Mouse (Mus musculus) neural tube, embryonic 15.5 days (tissue): Measurements from ENCODE around the gene Csnk2b. TPM values are rescaled to one million over a fixed set of nuclear protein-coding genes. Genes with fewer than 3 reads are reported as not detected.

Experiments used
- ATAC-seq: fragments of 200-750 bp; cut with Nextera tagmentation; 2 replicates; pipeline ENCODE4 v1.8.0; 2017; ENCODE audit warnings: mild to moderate bottlenecking, moderate TSS enrichment, moderate library complexity; ENCODE audit not compliant: low FRiP score
- H3K27ac ChIP-seq: fragments of 300-500 bp; sonication (generic); replicated peaks from 2 replicates; pipeline ENCODE4 v1.5.1; 2015; ENCODE audit warnings: mild to moderate bottlenecking, inconsistent platforms
- H3K27me3 ChIP-seq: fragments of 300-500 bp; sonication (generic); replicated peaks from 2 replicates; pipeline ENCODE4 v1.6.1; 2015; ENCODE audit warnings: inconsistent platforms
- H3K36me3 ChIP-seq: fragments of 300-500 bp; sonication (generic); 2 replicates; pipeline ENCODE4 v1.6.1; 2015; ENCODE audit warnings: inconsistent platforms
- H3K4me1 ChIP-seq: fragments of 300-500 bp; sonication (generic); 2 replicates; pipeline ENCODE4 v1.6.1; 2015; ENCODE audit warnings: inconsistent platforms
- H3K4me2 ChIP-seq: fragments of 300-500 bp; sonication (generic); 2 replicates; pipeline ENCODE4 v1.6.1; 2015; ENCODE audit warnings: inconsistent platforms, mild to moderate bottlenecking, moderate library complexity
- H3K4me3 ChIP-seq: fragments of 300-500 bp; sonication (generic); replicated peaks from 2 replicates; pipeline ENCODE4 v1.5.1; 2015; ENCODE audit warnings: mild to moderate bottlenecking, inconsistent platforms
- H3K9ac ChIP-seq: fragments of 300-500 bp; sonication (generic); replicated peaks from 2 replicates; pipeline ENCODE4 v1.6.1; 2015; ENCODE audit warnings: mild to moderate bottlenecking, inconsistent platforms
- H3K9me3 ChIP-seq: fragments of 300-500 bp; sonication (generic); replicated peaks from 2 replicates; pipeline ENCODE4 v1.6.1; 2016; ENCODE audit warnings: inconsistent platforms
- WGBS: fragments of 180-500 bp; shearing (Covaris S2); methylation state at CpG from one replicate; pipeline ENCODE4 v1.1.7; 2015; ENCODE audit warnings: mixed read lengths; 5-methylcytosine and 5-hydroxymethylcytosine counted together
- polyA plus RNA-seq: library from polyadenylated mRNA; unstranded; fragments of >200 nt; fragmentation: Nextera tagmentation; extraction: Ambion mirVana; gene quantifications from 2 replicates; pipeline ENCODE4 v1.2.1, GENCODE M21; 2015

Gene Csnk2b
- polyA plus RNA-seq, 1 experiment from 2014 or later: 350 TPM

DNA sequence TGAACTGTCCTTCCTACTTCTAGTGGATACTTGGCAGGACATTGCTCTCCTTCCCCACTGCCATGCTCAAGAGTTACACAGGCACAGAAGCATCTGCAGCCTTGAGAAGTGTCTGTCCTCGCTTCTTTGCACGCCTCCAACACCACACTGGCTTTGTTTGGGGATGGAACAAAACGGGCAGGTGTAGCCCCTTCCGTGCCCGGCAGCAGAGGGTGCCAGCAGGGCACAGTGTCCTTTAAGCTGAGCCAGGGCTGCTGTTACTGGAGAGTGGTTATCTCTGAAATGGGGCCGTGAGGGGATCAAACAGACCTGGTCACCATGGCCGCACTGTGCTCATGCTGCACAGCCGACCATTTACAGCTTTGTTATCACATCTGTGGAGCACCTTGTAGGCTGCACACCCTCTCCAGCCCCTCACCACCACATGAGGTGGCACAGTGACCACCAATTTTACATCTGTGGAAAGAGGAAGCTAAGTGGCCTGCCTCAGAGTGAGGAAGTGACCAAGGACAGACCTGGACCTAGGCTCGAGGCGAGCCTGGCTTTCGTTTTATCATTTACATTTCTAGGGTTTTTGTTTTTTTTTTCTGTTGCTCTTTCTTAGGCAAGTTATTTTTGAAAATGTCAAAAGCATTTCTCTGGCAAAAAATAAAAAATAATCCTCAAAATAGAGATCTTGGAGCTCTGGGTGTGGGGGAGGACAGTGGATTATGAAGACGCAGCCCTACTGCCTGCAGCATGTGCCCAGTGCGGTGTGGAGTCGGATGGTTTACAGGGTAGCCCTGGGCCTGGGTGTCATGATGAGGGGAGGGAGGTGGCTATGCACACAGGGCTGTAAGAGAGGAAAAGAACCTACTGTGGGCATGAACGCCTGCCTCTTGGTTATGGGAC, 27.1 kb downstream of the Csnk2b start:
- Histone ChIP-seq H3K27ac (no peak overlapping the region), H3K4me3 (no peak overlapping the region), H3K4me1 (peaks cover 14% of the 10 kb centered on the region), H3K9me3 (no peaks in the 10 kb centered on the region), H3K4me2 (no peak overlapping the region), H3K27me3 (no peaks in the 10 kb centered on the region), H3K9ac (no peak overlapping the region), H3K36me3 (peaks cover 80% of the 10 kb centered on the region)
- no peak for ATAC-seq
- 94% methylated on average over 15 of the region's 15 CpGs for WGBS

GRCm38 (mm10) chr17:35092403-35093198, 29.3 kb downstream of the Csnk2b start:
- peaks cover 15% of the 10 kb centered on the region for H3K4me1 ChIP-seq
- 93% methylated on average over 14 of the region's 14 CpGs for WGBS
- H3K27me3 ChIP-seq: no peaks in the 10 kb centered on the region
- H3K9ac ChIP-seq: no peak overlapping the region
- no peak overlapping the region for H3K27ac ChIP-seq
- H3K4me3 ChIP-seq: no peak overlapping the region
- peaks cover 62% of the 10 kb centered on the region for H3K36me3 ChIP-seq
- no peak overlapping the region for H3K4me2 ChIP-seq
- ATAC-seq: no peak
- no peaks in the 10 kb centered on the region for H3K9me3 ChIP-seq

DNA sequence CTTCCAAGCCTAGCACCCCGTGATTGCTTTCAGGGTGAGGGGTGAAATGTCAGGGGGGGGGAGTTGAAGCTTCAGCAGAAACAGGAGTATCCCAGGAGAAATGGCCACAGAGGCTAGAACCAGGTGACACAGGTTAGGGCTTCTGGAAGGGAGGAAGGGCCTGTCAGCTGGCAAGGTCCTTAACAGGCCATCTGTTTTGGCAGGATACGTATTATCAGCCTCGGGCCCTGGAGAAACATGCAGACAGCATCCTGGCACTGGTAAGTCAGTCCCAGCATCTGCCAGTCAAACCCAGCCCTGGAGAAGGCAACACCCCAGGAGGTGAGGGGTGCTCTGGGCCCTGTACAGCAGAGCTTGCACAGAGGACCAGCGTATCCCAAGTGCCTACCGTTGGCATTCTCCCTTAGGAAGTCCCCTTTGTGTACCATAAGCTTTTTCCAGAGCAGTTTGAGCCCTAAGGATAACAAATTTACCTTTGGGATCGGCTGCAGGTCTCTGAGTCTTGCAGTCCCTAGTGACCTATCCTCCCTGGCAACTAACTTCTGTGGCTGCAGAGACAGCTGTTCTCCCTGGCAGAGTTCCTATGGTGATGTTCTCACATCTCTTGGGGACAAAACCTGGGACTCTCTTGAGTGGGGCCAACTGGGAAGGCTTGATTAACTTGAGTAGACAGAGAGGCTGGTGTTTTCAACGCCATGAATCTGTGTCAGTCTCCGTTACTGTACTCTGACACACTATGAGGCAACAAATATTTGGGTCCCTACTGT, 31.5 kb downstream of the Csnk2b start:
- peak overlapping the region; percentile 69 for H3K4me3 ChIP-seq
- no peak for ATAC-seq
- 46% methylated on average over 8 of the region's 8 CpGs for WGBS
- no peaks in the 10 kb centered on the region for H3K27me3 ChIP-seq
- no peaks in the 10 kb centered on the region for H3K9me3 ChIP-seq
- peaks cover 15% of the 10 kb centered on the region for H3K4me1 ChIP-seq
- H3K27ac ChIP-seq: peak overlapping the region; percentile 99
- H3K4me2 ChIP-seq: peak overlapping the region; percentile 68
- H3K36me3 ChIP-seq: peaks cover 43% of the 10 kb centered on the region
- H3K9ac ChIP-seq: peak overlapping the region; percentile 95

DNA sequence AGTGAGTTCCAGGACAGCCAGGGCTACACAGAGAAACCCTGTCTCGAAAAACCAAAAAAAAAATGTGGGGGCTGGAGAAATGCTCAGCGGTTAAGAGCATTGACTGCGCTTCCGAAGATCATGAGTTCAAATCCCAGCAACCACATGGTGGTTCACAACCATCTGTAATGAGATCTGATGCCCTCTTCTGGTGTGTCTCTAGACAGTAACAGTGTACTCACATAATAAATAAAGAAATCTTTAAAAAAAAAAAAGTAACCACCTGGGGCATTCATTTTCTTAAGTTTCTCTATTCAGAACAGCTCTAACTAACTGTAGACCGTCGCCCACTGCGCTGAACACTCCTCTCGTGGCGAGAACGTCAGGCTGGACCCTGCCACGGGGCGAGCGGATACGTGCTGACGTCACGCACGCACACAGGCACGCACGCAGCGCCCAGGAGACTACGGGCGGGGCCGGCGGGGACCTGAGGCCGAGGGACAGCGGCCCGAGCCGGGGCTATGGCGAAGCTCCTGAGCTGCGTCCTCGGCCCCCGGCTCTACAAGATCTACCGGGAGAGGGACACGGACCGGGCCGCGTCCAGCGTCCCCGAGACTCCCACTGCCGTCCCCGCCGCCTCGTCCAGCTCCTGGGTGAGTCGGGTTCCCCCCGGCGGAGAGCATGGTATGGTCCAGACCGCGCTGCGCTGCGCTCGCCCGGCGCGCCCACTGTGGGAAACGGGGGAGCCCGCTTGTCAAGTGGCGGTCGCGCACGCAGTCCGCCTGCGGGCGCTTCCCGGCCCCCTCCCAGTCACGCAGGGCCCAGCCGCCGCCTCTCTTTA, 32.8 kb downstream of the Csnk2b start, which contains the start of gene Abhd16a:
TSS of gene Abhd16a (plus strand) at position 439 of the 820 bp plus-strand sequence.
- Histone ChIP-seq H3K4me1 (peaks cover 15% of the 10 kb centered on the region), H3K36me3 (peaks cover 30% of the 10 kb centered on the region), H3K4me3 (peak within 1 kb of the TSS; percentile 69), H3K27me3 (no peaks in the 10 kb centered on the region), H3K4me2 (peak within 1 kb of the TSS; percentile 68), H3K9me3 (no peaks in the 10 kb centered on the region), H3K27ac (peak within 1 kb of the TSS; percentile 99), H3K9ac (peak within 1 kb of the TSS; percentile 95)
- peak; percentile 98 for ATAC-seq
- 3% methylated on average over 67 of the region's 67 CpGs for WGBS

- no peak overlapping the region for H3K4me2 ChIP-seq
- peaks cover 15% of the 10 kb centered on the region for H3K4me1 ChIP-seq
- 56% methylated on average over 2 of the region's 2 CpGs for WGBS
- no peak overlapping the region for H3K4me3 ChIP-seq
- no peak overlapping the region for H3K27ac ChIP-seq
- H3K36me3 ChIP-seq: peaks cover 22% of the 10 kb centered on the region
- no peaks in the 10 kb centered on the region for H3K9me3 ChIP-seq
- no peaks in the 10 kb centered on the region for H3K27me3 ChIP-seq
- ATAC-seq: no peak
- no peak overlapping the region for H3K9ac ChIP-seq
These were observed 33.7 kb downstream of the Csnk2b start for GRCm38 (mm10) chr17:35088151-35088550.

DNA sequence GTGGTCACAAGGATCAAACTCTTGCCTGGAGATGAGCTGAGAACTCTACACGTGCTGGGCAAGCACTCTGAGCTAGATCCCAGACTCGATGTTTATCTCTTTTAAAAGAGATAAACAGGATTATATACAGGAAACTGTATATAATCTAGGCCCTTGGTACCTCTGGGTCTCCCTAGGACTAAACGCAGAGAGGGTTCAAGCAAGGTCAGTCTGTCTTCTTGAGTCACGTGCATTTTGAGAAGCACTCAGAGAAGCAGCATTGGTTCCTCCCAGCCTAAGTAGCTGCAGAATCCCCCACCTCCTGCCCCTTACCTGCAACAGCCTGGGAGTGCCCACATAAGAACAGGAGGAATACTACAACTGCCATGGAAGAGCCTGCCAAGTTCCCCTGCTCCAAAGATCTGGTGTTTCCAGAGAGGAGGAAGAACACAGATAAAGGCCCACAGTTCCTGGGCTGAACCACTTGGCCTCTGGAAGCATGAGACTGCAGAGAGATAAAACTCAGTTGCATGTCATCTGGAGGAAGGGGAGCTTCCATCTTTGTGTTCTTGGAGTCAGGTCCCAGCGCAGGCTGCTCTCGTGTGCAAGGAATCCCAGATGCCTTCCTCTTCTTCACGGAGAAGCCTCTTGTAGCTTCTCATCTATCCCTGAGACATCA, 36.5 kb downstream of the Csnk2b start, which contains the start of gene Ly6g6f:
TSS of gene Ly6g6f (minus strand) at position 403 of the 658 bp plus-strand sequence.
- no peaks in the 10 kb centered on the region for H3K9me3 ChIP-seq
- no peak within 1 kb of the TSS for H3K9ac ChIP-seq
- H3K4me3 ChIP-seq: no peak within 1 kb of the TSS
- no peak for ATAC-seq
- 83% methylated on average over 7 of the region's 7 CpGs for WGBS
- H3K4me1 ChIP-seq: peaks cover 8% of the 10 kb centered on the region
- H3K4me2 ChIP-seq: no peak within 1 kb of the TSS
- H3K27me3 ChIP-seq: no peaks in the 10 kb centered on the region
- no peaks in the 10 kb centered on the region for H3K36me3 ChIP-seq
- no peak within 1 kb of the TSS for H3K27ac ChIP-seq

GRCm38 (mm10) chr17:35083929-35084497, 37.8 kb downstream of the Csnk2b start:
- no peak for ATAC-seq
- Histone ChIP-seq H3K27me3 (no peaks in the 10 kb centered on the region), H3K4me2 (no peak overlapping the region), H3K9ac (no peak overlapping the region), H3K36me3 (no peaks in the 10 kb centered on the region), H3K9me3 (no peaks in the 10 kb centered on the region), H3K4me1 (no peaks in the 10 kb centered on the region), H3K4me3 (no peak overlapping the region), H3K27ac (no peak overlapping the region)
- WGBS: 85% methylated on average over 3 of the region's 3 CpGs

DNA sequence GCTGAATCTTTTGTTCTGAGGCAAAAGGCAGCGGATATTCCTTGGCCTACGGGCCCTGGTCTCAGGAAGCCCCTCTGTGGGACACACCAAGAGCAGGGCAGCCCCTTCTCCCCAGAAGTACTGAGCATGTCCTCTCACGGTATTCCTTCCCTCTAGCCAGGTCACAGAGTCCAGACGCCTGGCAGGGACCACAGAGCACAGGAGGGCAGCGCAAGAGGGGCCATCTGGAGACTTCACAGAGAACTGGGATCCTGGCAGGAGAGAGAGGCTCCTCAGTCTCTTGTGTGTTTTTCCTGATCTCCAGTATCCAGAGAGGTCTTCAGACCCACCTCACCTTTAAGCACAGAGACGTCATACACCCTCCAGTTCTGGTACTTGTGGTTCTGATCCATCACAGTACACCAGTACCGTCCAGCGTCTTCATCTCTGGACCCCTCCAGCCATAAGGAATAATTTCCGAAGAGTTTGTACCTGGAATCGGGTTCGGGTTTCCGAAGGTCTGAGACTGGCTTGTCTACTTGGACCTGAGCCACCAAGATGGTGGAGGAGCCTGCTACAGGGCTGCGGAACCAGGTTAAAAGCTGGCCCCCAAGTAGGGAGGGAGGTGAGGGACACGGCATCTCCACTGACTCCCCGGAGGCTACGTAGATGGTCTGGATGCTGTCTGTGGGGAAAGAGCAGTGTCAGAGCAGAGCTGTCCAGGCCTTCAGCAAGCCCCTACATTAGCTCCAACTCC, 38.8 kb downstream of the Csnk2b start:
- WGBS: 91% methylated on average over 16 of the region's 16 CpGs
- no peak overlapping the region for H3K27ac ChIP-seq
- H3K4me2 ChIP-seq: no peak overlapping the region
- peaks cover 3% of the 10 kb centered on the region; the same call in 1 of the 2 replicates for H3K4me1 ChIP-seq
- no peaks in the 10 kb centered on the region for H3K9me3 ChIP-seq
- H3K36me3 ChIP-seq: no peaks in the 10 kb centered on the region
- no peak overlapping the region for H3K9ac ChIP-seq
- H3K4me3 ChIP-seq: no peak overlapping the region
- H3K27me3 ChIP-seq: no peaks in the 10 kb centered on the region
- ATAC-seq: no peak

DNA sequence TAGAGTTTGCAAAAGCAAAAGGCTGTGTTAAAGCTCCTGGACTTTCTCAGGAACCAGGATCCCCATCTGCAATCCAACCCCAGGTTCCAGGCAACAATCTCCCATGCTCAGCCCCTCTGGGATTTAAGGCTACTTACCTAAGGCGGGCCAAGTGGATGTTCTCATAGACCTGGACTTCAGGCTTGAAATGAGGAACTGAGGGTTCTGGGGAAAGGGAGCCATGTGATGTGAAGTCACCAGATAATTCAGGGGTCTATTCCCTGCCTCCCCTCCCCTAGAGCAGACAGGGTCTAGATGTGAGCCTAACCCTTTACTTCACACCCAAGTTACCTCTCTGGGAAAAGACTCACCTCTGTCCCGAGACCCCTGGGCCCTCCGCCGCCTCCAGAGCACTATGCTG, 41.1 kb downstream of the Csnk2b start:
- H3K4me1 ChIP-seq: peaks cover 15% of the 10 kb centered on the region

DNA sequence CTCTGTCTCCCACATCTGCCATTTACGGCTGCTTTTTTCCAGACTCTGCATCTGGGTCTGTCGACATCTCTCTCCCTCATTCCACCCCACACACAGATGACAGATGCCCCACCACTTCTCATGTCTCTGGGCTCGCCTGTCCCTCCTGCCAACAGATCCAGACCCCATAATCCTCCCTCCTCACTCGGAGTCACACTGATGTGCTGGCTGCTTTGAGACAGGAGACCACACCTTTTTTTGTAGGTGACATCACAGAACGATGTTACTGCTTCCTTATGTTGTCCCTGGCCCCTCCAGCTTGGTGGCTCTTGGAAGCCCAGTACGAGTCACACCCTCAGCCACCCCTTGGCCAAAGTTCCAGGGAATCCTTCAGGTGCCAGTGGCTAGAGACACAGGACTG, 41.6 kb downstream of the Csnk2b start:
- Histone ChIP-seq H3K4me2 (no peak overlapping the region), H3K36me3 (no peaks in the 10 kb centered on the region), H3K4me1 (peaks cover 15% of the 10 kb centered on the region), H3K27me3 (no peaks in the 10 kb centered on the region), H3K27ac (no peak overlapping the region), H3K9me3 (no peaks in the 10 kb centered on the region), H3K9ac (no peak overlapping the region), H3K4me3 (no peak overlapping the region)
- 64% methylated on average over 6 of the region's 6 CpGs for WGBS
- ATAC-seq: no peak

More for the DNA sequence above, 41.1 kb downstream of the Csnk2b start:
- H3K27me3 ChIP-seq: no peaks in the 10 kb centered on the region
- H3K9ac ChIP-seq: no peak overlapping the region
- no peak overlapping the region for H3K4me3 ChIP-seq
- no peaks in the 10 kb centered on the region for H3K9me3 ChIP-seq
- 78% methylated on average over 4 of the region's 4 CpGs for WGBS
- no peak for ATAC-seq
- H3K4me2 ChIP-seq: no peak overlapping the region
- H3K36me3 ChIP-seq: no peaks in the 10 kb centered on the region
- no peak overlapping the region for H3K27ac ChIP-seq
